Mouse (Mus musculus) liver (tissue): ENCODE results near the gene Jaml.
"Not testable (repeated sequence)": the region's sequence is repeated elsewhere in the genome, so short reads cannot be mapped to it uniquely, and the experiment has no call there.

ENCODE experiments used
- DNase-seq: peaks from one replicate; pipeline ENCODE4 v3.0.0-alpha.2; 2020; ENCODE audit warnings: mixed read lengths

Jaml gene

DNA sequence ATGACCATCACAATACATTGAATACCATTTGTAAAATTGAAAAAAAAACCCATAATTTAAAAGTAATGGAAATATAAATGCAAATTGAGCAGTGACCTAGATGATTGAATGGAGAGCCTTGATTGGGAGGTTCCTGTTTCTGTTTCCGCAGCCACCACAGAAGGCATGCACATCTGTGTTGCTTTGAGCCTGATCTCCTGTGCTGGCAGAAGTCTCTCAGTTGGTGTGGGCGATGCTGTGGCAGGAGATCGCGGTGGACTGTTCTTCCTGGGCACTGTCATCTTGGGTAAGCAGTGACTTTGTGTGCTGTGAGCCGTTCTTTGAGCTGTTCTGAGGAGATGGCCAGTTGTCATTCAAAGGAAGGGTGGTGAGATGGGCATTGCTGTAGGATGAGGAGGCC lies at the start of gene Jaml:
Jaml (plus strand) TSS at position 173 of the 400 bp plus-strand sequence.
- no peak for DNase-seq

- no peak for DNase-seq
These were observed 48.6 kb upstream of the Jaml start for GRCm38 (mm10) chr9:45030341-45030740.

DNA sequence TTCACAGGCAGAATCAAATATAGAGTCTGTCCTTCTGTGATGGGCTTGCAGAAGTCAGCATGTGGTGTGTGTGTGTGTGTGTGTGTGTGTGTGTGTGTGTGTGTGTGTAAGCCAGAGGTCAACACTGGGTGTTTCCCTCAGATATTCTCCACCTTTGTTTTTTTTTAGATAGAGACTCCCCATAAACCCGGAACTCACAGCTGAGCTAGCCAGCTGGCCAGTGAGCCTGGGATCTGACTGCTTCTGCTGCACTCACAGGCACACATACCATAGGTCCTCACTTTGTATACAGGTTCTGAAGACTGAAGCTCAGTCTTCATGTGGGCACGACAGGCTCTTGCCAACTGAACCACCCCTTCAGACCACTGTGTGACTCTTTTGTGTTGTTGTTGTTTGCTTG lies 46.7 kb upstream of the Jaml start:
- no peak for DNase-seq

- no peak for DNase-seq
These were observed 44.5 kb upstream of the Jaml start for GRCm38 (mm10) chr9:45034526-45034925.

GRCm38 (mm10) chr9:45037803-45038202 lies 41.2 kb upstream of the Jaml start:
- not testable (repeated sequence) for DNase-seq

DNA sequence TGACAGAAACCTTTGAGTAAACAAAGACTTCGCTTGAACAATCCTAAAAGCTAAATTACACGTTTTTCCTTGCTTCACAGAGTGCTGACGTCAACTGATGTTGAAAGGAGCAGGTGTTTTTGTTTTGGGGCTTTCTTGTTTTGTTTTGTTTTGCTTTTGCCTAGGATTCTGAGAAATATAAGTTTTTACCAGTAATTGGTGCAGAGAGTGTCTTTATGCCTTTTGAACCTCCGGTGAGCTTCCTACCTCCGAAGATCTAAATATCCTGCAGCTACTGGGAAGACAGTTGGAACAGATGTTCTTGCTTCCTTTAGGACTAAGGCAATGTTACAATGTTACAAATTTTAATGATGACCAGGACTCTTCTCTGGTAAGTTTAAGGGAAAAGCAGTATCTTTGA lies 39.5 kb upstream of the Jaml start, which contains the start of gene Mpzl2:
Mpzl2 (plus strand) TSS at position 301 of the 400 bp plus-strand sequence.
- DNase-seq: no peak

DNA sequence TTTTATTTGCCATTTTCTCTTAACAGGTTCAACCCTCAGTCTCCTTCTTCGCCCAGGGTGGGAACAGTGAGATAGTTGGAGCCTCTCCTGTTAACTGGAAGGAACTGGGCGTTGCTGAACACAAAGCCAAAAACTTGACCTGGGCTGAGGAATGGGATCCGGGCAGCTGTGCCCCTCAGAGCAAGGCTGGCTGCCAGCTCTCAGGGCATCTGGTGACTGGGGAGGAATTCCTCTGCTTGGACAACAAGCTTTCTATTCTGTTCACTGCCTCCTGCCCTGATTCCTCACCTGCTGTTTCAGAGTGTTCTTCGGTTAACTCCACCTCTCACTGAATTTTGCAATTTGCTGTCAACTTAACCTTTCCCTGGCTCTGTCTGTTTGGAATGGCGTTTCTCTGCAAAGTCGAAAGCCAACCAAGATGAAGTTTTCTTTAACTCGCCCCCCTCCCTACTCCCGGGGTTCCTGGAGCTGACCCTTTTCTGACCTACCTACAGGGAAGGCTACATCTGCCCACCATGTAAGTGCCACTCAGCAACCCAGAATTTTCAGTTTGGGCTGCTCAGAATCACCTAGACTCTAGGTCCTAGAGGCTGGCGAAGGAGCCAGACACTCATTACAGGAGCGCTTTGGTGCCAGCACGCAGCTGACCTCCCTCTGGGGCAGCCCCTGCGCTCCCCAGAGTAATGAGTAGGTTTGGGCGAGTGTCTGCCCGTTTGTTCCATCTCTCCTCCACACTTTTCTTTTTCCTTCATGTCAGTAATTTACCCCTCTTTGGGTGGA lies 38.7 kb upstream of the Jaml start:
- DNase-seq: no peak

- peak; percentile 32 for DNase-seq
These were observed 37.7 kb upstream of the Jaml start for GRCm38 (mm10) chr9:45041131-45041838.

DNA sequence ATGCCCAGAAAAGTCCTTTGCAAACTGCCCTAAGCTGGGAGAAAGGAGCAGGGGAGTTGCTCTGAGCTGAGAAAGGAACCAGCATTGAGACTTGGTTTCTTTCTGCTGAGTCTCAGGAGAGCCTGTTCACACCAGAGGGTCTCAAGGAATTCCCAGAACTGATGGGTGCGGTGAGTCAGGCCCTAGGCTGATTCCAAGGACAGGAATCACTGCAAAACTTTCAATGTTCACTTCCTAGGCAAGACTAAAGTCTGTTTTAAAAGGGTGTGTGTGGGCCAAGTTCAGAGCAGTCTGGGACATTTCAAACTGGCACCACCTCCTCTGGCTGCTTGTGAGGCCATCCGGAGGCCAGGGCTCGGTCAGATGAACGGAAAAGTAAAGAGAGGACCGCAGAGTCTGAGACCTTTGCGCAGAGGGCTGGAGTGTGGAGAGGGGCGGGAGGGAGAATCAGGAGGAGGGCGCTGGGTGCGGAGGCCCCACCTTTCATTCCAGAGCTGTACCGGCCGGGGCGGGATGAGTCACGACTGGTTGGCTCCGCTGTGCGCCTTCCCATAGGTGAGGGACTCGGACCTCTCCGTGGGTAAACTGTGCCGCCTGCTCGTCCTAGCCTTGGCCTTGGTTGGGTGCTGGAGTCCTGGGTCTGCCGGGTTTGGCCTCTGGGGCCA lies 36.8 kb upstream of the Jaml start:
- peak; percentile 65 for DNase-seq

- no peak for DNase-seq
These were observed 36.0 kb upstream of the Jaml start for GRCm38 (mm10) chr9:45042947-45043346.

DNA sequence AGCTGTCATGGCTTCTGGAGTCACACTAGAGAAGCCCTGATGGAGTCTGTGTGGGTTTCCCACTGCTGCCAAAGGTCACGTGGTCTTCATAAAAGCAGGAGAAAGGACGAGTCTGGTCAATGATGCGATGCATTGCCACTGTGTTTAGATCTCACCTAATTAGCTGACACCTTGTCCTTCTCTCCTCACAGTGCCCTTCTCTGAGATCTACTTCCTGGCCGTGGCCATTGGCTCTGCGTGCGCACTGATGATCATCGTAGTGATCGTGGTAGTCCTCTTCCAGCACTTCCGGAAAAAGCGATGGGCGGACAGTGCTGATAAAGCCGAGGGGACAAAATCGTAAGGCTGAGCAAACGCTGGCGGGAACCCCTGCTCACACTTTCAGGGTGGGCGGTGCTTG lies 32.0 kb upstream of the Jaml start:
- no peak for DNase-seq

DNA sequence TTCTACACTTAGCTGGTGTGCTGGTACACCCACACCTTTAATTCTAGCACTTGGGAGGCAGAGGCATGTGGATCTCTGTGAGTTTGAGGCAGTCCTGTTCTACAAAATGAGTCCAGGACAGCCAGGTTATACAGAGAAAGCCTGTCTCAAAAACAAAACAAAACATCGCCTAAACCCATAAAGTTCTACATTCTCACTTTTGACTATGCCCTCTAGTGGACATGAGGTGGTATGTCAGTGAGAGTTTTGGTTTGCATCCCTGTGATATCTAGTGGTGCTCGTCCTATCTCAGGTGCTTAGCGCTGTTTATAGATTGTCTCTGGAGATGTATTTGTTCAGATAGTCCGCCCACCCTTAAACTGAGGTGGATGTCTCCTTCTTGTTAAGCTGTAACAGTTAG lies 30.5 kb upstream of the Jaml start:
- no peak for DNase-seq

DNA sequence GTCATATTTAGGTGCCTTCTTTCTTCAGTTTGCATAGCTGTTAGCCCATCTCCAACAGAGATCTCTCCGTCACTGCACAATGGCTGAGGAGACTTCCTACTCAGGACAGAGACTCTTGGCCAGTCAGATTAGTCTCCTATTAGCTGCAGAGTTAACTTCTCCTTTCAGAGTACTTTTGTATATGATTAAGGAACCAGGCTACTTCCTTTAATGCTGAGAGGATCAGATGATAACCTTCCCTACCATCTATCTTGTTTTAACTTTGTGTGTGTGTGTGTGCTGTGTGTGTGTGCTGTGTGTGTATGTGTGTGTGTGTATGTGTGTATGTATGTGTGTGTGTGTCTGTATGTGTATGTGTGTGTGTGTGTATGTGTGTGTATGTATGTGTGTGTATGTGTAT lies 29.3 kb upstream of the Jaml start:
- DNase-seq: no peak

DNA sequence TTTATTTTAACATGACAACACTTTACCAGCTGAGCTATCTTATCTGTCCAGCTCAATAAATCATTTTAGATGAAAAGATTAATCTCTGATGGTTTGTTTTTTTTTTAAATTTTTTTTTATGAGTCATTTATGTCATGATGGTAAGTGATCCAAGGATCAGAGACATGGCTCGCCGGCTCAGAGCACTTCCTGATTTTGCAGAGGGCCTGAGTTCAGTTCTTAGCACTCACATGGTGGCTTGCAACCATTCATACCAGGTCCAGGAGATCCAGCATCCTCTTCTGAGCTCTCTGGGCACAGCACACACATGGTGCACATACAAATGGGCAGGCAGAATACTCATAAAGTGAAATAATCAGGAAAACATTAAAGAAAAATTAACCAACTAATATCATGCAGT lies 28.7 kb upstream of the Jaml start:
- DNase-seq: no peak

- DNase-seq: peak; percentile 67
These were observed 23.8 kb upstream of the Jaml start, which contains the start of gene Mpzl3 for GRCm38 (mm10) chr9:45055082-45055713. Gene Mpzl3 (plus strand): TSS chr9:45055186.

- DNase-seq: no peak
These were observed 20.6 kb upstream of the Jaml start for GRCm38 (mm10) chr9:45058304-45058940.

DNA sequence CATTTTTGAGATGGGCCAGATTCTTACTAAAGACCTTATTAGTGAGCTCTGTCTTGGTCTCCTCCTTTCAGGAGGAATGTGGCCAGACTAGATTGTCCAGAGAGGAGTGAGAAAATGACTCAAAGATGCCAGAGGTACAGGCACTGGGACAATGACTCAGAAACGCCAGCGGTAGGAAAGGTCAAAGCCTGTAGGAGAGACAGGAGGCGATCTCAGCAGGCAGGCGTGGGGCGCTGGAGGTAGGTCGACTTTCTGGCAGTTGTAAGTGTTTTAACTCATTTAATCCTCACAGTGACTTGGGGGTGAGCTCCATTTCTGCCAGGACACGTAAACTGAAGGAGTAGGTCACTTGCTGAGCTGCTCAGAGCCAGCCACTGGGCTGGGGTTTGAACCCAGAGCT lies 18.8 kb upstream of the Jaml start:
- DNase-seq: no peak

DNA sequence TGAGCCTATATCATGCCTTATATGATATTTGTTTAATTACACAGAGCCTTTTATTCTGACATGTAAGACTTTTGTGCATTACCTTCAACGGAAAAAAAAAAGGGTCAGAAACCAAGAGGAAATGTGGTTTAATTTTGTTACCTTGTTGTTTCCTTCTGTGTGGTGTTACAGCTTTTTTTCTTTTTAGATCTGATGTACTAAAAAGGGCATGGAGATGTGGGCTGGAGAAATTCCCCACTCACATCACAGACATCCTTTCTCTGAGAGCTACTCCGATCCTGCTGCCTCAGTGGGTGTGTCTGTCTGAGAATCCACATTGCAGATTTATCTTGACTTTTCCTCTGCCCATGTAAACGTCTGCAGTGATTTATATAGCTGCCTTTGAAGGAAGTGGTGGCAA lies 16.3 kb upstream of the Jaml start:
- DNase-seq: no peak

DNA sequence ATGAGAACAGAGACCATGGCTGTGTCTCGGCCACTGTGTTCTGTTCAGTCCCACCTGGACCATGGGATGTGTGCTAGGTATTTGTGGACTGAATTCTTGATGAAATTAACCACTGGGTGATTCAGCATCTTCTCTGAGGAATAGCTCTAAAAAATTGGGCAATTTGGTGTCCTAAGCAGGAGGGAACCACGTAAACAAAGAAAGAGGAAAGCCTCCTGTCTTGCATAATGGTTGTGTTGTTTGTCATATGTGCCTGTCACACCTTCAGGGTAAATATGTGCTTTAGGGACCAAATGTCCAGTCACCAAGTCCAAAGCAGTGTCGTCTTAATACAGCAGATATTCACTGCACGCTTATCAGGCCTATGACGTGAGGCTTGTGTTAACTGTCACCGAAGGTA lies 14.6 kb upstream of the Jaml start:
- DNase-seq: no peak

- no peak for DNase-seq
These were observed 12.2 kb upstream of the Jaml start for GRCm38 (mm10) chr9:45066735-45067134.

GRCm38 (mm10) chr9:45071800-45072199 lies 7.2 kb upstream of the Jaml start:
- DNase-seq: no peak

GRCm38 (mm10) chr9:45077859-45078258 lies 1.1 kb upstream of the Jaml start:
- DNase-seq: no peak

DNA sequence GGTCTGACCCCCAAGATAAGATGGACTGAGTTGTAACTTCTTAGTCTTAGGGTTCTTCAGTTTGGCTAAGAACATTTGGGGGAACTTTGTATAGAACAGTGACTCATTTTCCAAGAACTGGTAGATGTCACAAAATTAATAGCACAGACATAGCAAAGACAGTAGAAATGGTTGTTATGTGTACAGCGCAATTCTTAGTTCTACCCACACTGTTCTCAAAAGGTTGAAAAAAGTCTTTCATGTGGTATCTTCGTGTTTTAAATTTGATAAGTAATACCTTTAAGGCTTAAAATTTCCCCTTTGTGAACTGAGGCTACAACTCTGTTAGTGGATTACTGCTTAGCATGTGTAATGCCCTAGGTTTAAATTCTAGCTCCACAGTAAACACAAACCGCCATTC lies 4.1 kb downstream of the Jaml start:
- no peak for DNase-seq
